Mouse (Mus musculus) cerebellum, adult 9-10 months (tissue): ENCODE measurements around the gene Csmd2.
"Not testable (repeated sequence)": the region's sequence is repeated elsewhere in the genome, so short reads cannot be mapped to it uniquely, and the experiment has no call there.

Experiments used
- DNase-seq: peaks from one replicate; pipeline ENCODE4 v3.0.0; 2022

Csmd2 gene

GRCm38 (mm10) chr4:128514496-128514895 lies 526.8 kb downstream of the Csmd2 start:
- no peak for DNase-seq

- no peak for DNase-seq
These were observed 533.6 kb downstream of the Csmd2 start for GRCm38 (mm10) chr4:128521276-128521675.

- peak; percentile 15 for DNase-seq
These were observed 555.7 kb downstream of the Csmd2 start for GRCm38 (mm10) chr4:128543378-128543777.

GRCm38 (mm10) chr4:128543956-128544486 lies 556.4 kb downstream of the Csmd2 start:
- DNase-seq, result not testable (repeated sequence)

GRCm38 (mm10) chr4:128550756-128551155 lies 563.1 kb downstream of the Csmd2 start:
- DNase-seq, result no peak

GRCm38 (mm10) chr4:128554198-128554597 lies 566.5 kb downstream of the Csmd2 start:
- DNase-seq, result no peak

- no peak for DNase-seq
These were observed 572.7 kb downstream of the Csmd2 start for GRCm38 (mm10) chr4:128560327-128560726.

- DNase-seq, result no peak
These were observed 588.2 kb downstream of the Csmd2 start for GRCm38 (mm10) chr4:128575811-128576210.

- DNase-seq, result no peak
These were observed 591.5 kb downstream of the Csmd2 start for GRCm38 (mm10) chr4:128579182-128579581.

- no peak for DNase-seq
These were observed 605.6 kb downstream of the Csmd2 start for GRCm38 (mm10) chr4:128593286-128593685.

GRCm38 (mm10) chr4:128594062-128594461 lies 606.4 kb downstream of the Csmd2 start:
- DNase-seq, result no peak

- no peak for DNase-seq
These were observed 610.3 kb downstream of the Csmd2 start for GRCm38 (mm10) chr4:128597801-128598560.

- DNase-seq, result no peak
These were observed 618.9 kb downstream of the Csmd2 start for GRCm38 (mm10) chr4:128606586-128606985.

- DNase-seq, result peak; percentile 41
These were observed 620.0 kb downstream of the Csmd2 start for GRCm38 (mm10) chr4:128607661-128608060.

- no peak for DNase-seq
These were observed 621.7 kb downstream of the Csmd2 start for GRCm38 (mm10) chr4:128609276-128609924.

- DNase-seq, result peak; percentile 99
These were observed 622.3 kb downstream of the Csmd2 start, which contains the start of gene Zscan20 for GRCm38 (mm10) chr4:128609925-128610402. Zscan20 (minus strand) TSS chr4:128610098.

- DNase-seq, result peak; percentile 58
These were observed 623.0 kb downstream of the Csmd2 start for GRCm38 (mm10) chr4:128610706-128611105.

GRCm38 (mm10) chr4:128611726-128612125 lies 624.1 kb downstream of the Csmd2 start:
- peak; percentile 34 for DNase-seq

- DNase-seq, result peak; percentile 74
These were observed 625.7 kb downstream of the Csmd2 start for GRCm38 (mm10) chr4:128613326-128613725.

- no peak for DNase-seq
These were observed 628.1 kb downstream of the Csmd2 start for GRCm38 (mm10) chr4:128615761-128616160.
